Mouse (Mus musculus): ENCODE results near the gene Ephb1. TPM values are rescaled to one million over a fixed set of nuclear protein-coding genes. Genes with fewer than 3 reads are reported as not detected.

Ephb1 gene
- total RNA-seq, 2 experiments from 2014 or later, result 0.59 to 1.4 TPM

- DNase-seq, result no peak
- intact Hi-C loops (cut with DNase I), result loop anchor here (5.0 kb wide), 3 partner anchors 87 to 662 kb away; no protein-coding TSS in a partner anchor
These were observed 629 bp downstream of the Ephb1 start for GRCm38 (mm10) chr9:102353636-102354491.

- no peak for DNase-seq
- intact Hi-C loops (cut with DNase I), result loop anchor here (5.0 kb wide), 3 partner anchors 86 to 661 kb away; no protein-coding TSS in a partner anchor
These were observed 1.3 kb downstream of the Ephb1 start for GRCm38 (mm10) chr9:102353056-102353635.

GRCm38 (mm10) chr9:102352186-102353055 is 2.1 kb downstream of the Ephb1 start:
- intact Hi-C loops (cut with DNase I), result loop anchor here (5.0 kb wide), 3 partner anchors 85 to 660 kb away; no protein-coding TSS in a partner anchor
- no peak for DNase-seq

GRCm38 (mm10) chr9:102351721-102352120 is 2.8 kb downstream of the Ephb1 start:
- no peak for DNase-seq
- intact Hi-C loops (cut with DNase I), result loop anchor here (5.0 kb wide), 3 partner anchors 84 to 659 kb away; no protein-coding TSS in a partner anchor

GRCm38 (mm10) chr9:102351221-102351620 is 3.3 kb downstream of the Ephb1 start:
- DNase-seq, result no peak
- intact Hi-C loops (cut with DNase I), result loop anchor here (5.0 kb wide), 3 partner anchors 84 to 659 kb away; no protein-coding TSS in a partner anchor

- intact Hi-C loops (cut with DNase I), result loop anchor here (5.0 kb wide), 3 partner anchors 83 to 658 kb away; no protein-coding TSS in a partner anchor
- no peak for DNase-seq
These were observed 3.8 kb downstream of the Ephb1 start for GRCm38 (mm10) chr9:102350696-102351095.

- intact Hi-C loops (cut with DNase I), result loop anchor here (5.0 kb wide), 3 partner anchors 83 to 658 kb away; no protein-coding TSS in a partner anchor
- DNase-seq, result no peak
These were observed 4.4 kb downstream of the Ephb1 start for GRCm38 (mm10) chr9:102350076-102350475.

- DNase-seq, result no peak
- intact Hi-C loops (cut with DNase I), result no loop called here
These were observed 7.7 kb downstream of the Ephb1 start for GRCm38 (mm10) chr9:102346801-102347200.

- intact Hi-C loops (cut with DNase I), result no loop called here
- no peak for DNase-seq
These were observed 9.0 kb downstream of the Ephb1 start for GRCm38 (mm10) chr9:102345474-102345873.

- DNase-seq, result no peak
These were observed 9.4 kb downstream of the Ephb1 start for GRCm38 (mm10) chr9:102345047-102345446.

GRCm38 (mm10) chr9:102344086-102344930 is 10.2 kb downstream of the Ephb1 start:
- DNase-seq, result no peak
- intact Hi-C loops (cut with DNase I), result no loop called here

More at GRCm38 (mm10) chr9:102345047-102345446, 9.4 kb downstream of the Ephb1 start:
- intact Hi-C loops (cut with DNase I), result no loop called here

- intact Hi-C loops (cut with DNase I), result loop anchor here (1.0 kb wide), 1 partner anchor 35 kb away; no protein-coding TSS in a partner anchor
- peak in 1 of 2 experiments; percentile 8 for DNase-seq
These were observed 11.4 kb downstream of the Ephb1 start for GRCm38 (mm10) chr9:102343061-102343460.

GRCm38 (mm10) chr9:102342026-102342425 is 12.5 kb downstream of the Ephb1 start:
- intact Hi-C loops (cut with DNase I), result no loop called here
- DNase-seq, result peak in 1 of 2 experiments; percentile 1

- intact Hi-C loops (cut with DNase I), result no loop called here
- DNase-seq, result no peak
These were observed 13.7 kb downstream of the Ephb1 start for GRCm38 (mm10) chr9:102340768-102341167.

GRCm38 (mm10) chr9:102335571-102336282 is 18.8 kb downstream of the Ephb1 start:
- intact Hi-C loops (cut with DNase I), result no loop called here
- DNase-seq, result peak in 1 of 2 experiments; percentile 19

GRCm38 (mm10) chr9:102330266-102331060 is 24.0 kb downstream of the Ephb1 start:
- DNase-seq, result no peak

GRCm38 (mm10) chr9:102327625-102328150 is 26.8 kb downstream of the Ephb1 start:
- intact Hi-C loops (cut with DNase I), result no loop called here
- no peak for DNase-seq

More at GRCm38 (mm10) chr9:102330266-102331060, 24.0 kb downstream of the Ephb1 start:
- intact Hi-C loops (cut with DNase I), result no loop called here
